Mouse (Mus musculus): ENCODE measurements at regions not wholly inside any gene's neighbourhood (a gene's known extent, or its start where the extent isn't known, plus 50 kb on each side); places are given as distances from the start of the nearest gene placed in this dataset.

DNA sequence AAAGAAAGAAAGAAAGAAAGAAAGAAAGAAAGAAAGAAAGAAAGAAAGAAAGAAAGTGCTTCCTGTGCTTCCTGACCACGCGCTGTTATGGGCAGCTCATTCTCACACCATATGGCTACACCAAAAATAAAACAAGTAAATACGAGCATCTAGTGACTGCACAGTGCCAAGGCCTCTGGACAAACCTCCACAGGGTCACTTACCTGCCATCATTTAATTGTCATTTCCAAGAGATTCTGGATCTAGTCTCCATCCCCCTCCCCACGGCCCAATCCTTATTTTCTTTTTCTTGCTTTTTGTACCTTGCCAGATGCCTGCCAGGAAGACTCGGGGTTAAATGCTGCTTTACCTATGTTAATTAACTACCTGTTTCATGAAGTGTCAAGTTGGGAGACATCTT is 159.8 kb upstream of the 4933402D24Rik start:
- no peaks in the 10 kb centered on the region for H3K4me1 ChIP-seq (ENCODE audit: control insufficient read depth in 2 of 2, insufficient read depth in 2 of 2, low read length in 2 of 2, poor library complexity in 1 of 2)
- H3K4me3 ChIP-seq (ENCODE audit: insufficient read depth in 1 of 2, low read depth in 1 of 2, low read length in 2 of 2, poor library complexity in 1 of 2, severe bottlenecking in 1 of 2): no peak overlapping the region
- H3K9me3 ChIP-seq (ENCODE audit: control insufficient read depth, insufficient read depth, low read depth, low read length): no peaks in the 10 kb centered on the region
- TF ChIP-seq HCFC1 (IDR thresholded peaks at IDR 0.05; ENCODE audit: borderline replicate concordance, insufficient read depth, low read length) (no peak), CHD2 (IDR thresholded peaks at IDR 0.05; ENCODE audit: low read depth, low read length) (no peak), ZC3H11A (IDR thresholded peaks at IDR 0.05; ENCODE audit: borderline replicate concordance, low read depth, low read length) (no peak), MAFK (IDR thresholded peaks at IDR 0.05; ENCODE audit: insufficient read depth, low read depth, low read length) (no peak), ZNF384 (IDR thresholded peaks at IDR 0.05; ENCODE audit: low read depth, low read length) (no peak)
- no peak overlapping the region for H3K9ac ChIP-seq (ENCODE audit: insufficient read depth, low read depth, low read length, poor library complexity, severe bottlenecking)
- H3K27ac ChIP-seq (ENCODE audit: insufficient read depth, low read depth, low read length, poor library complexity, severe bottlenecking): no peak overlapping the region
- no peaks in the 10 kb centered on the region for H3K36me3 ChIP-seq (ENCODE audit: control insufficient read depth, insufficient read depth, low read length, poor library complexity, severe bottlenecking)
- no peak for DNase-seq (ENCODE audit: low read depth, low spot score)
- in situ Hi-C loops (cut with MboI; ENCODE audit: low sequenced_read_pairs in 2 of 2, unreplicated experiment in 2 of 2): no loop called here

DNA sequence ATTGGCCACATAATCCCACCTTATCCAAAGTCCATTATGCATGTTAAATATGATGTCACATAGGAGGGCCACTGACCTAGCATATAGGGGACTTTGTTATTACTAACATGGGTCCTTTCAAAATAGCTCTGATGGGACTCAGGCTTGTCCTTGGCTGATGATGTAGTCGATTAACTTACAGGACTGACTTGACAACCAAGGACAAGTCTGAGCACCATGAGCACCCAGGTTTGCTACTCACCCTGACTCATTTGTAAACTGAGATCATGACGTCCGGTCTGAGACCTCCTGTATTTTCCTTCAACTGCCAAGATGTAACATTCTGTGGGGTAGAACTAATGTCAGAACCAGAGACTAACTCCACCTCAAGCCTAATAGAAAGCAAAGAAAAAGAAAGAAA is 159.3 kb upstream of the 4933402D24Rik start:
- Histone ChIP-seq H3K4me1 (ENCODE audit: control insufficient read depth in 2 of 2, insufficient read depth in 2 of 2, low read length in 2 of 2, poor library complexity in 1 of 2) (no peaks in the 10 kb centered on the region), H3K4me3 (ENCODE audit: insufficient read depth in 1 of 2, low read depth in 1 of 2, low read length in 2 of 2, poor library complexity in 1 of 2, severe bottlenecking in 1 of 2) (no peak overlapping the region), H3K9ac (ENCODE audit: insufficient read depth, low read depth, low read length, poor library complexity, severe bottlenecking) (no peak overlapping the region), H3K9me3 (ENCODE audit: control insufficient read depth, insufficient read depth, low read depth, low read length) (no peaks in the 10 kb centered on the region), H3K27ac (ENCODE audit: insufficient read depth, low read depth, low read length, poor library complexity, severe bottlenecking) (no peak overlapping the region), H3K36me3 (ENCODE audit: control insufficient read depth, insufficient read depth, low read length, poor library complexity, severe bottlenecking) (no peaks in the 10 kb centered on the region)
- DNase-seq (ENCODE audit: low read depth, low spot score): no peak
- TF ChIP-seq HCFC1 (IDR thresholded peaks at IDR 0.05; ENCODE audit: borderline replicate concordance, insufficient read depth, low read length) (no peak), ZNF384 (IDR thresholded peaks at IDR 0.05; ENCODE audit: low read depth, low read length) (no peak), MAFK (IDR thresholded peaks at IDR 0.05; ENCODE audit: insufficient read depth, low read depth, low read length) (no peak), CHD2 (IDR thresholded peaks at IDR 0.05; ENCODE audit: low read depth, low read length) (no peak), ZC3H11A (IDR thresholded peaks at IDR 0.05; ENCODE audit: borderline replicate concordance, low read depth, low read length) (no peak)
- in situ Hi-C loops (cut with MboI; ENCODE audit: low sequenced_read_pairs in 2 of 2, unreplicated experiment in 2 of 2): no loop called here

DNA sequence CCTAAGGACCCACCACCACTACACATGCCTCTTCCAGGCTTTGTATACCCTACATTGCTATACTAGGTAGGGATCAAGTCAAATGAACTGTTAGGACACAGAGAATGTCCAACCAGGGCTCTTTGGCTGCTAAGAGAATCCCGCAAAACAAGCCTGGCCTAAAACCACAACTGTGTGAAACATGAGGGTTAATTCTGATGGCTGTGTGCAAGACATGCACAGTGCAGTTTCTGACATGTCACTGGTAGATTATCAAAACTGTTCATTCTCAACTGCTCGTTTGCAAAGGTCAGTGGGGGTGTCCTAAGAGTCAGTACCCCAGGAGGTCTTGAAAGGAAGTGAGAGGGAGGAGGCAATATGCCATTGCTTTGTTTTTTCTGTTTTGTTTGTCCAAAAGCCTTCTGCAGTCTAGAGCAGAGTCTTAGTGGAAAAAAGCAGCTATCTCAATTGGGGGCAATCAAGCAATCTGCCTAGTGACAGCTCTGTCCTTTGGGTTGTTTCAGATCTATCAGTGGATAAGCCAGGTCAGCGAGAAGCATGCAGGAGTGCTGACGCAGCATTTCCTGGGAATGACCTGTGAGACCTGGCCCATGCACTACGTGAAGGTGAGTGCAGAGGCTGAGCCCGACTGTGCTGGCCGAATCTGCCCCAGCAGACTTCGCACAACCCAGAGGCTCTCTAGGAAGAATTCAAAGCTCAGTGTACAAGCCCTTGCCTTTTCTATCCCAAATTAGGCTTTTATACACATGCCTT is 151.3 kb upstream of the 4933402D24Rik start:
- H3K9me3 ChIP-seq (ENCODE audit: control insufficient read depth, insufficient read depth, low read depth, low read length): no peaks in the 10 kb centered on the region
- H3K36me3 ChIP-seq (ENCODE audit: control insufficient read depth, insufficient read depth, low read length, poor library complexity, severe bottlenecking): no peaks in the 10 kb centered on the region
- in situ Hi-C loops (cut with MboI; ENCODE audit: low sequenced_read_pairs in 2 of 2, unreplicated experiment in 2 of 2): no loop called here
- H3K9ac ChIP-seq (ENCODE audit: insufficient read depth, low read depth, low read length, poor library complexity, severe bottlenecking): no peak overlapping the region
- H3K27ac ChIP-seq (ENCODE audit: insufficient read depth, low read depth, low read length, poor library complexity, severe bottlenecking): no peak overlapping the region
- no peak for DNase-seq (ENCODE audit: low read depth, low spot score)
- TF ChIP-seq ZC3H11A (IDR thresholded peaks at IDR 0.05; ENCODE audit: borderline replicate concordance, low read depth, low read length) (no peak), MAFK (IDR thresholded peaks at IDR 0.05; ENCODE audit: insufficient read depth, low read depth, low read length) (peak; percentile 93)
- H3K4me3 ChIP-seq (ENCODE audit: insufficient read depth in 1 of 2, low read depth in 1 of 2, low read length in 2 of 2, poor library complexity in 1 of 2, severe bottlenecking in 1 of 2): no peak overlapping the region
- no peaks in the 10 kb centered on the region for H3K4me1 ChIP-seq (ENCODE audit: control insufficient read depth in 2 of 2, insufficient read depth in 2 of 2, low read length in 2 of 2, poor library complexity in 1 of 2)

DNA sequence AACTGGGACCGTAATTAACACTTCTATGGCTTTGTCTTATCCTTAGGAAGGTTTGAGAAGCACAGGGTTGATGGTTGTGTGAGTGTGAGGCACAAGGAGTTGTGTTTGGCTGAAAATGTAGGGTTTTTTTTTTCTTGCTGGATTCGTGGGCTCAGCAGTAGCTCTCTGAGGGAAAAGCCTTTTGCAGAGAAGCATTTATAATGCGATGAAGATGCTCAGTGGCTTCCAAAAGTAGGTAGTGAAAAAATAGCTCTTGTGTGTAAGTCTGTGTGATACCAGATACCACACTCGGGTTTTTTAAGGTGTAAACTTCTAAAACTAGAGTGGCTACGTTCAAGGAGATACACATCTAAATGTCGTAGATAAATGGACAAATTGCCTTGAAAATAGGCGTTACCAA is 149.1 kb upstream of the 4933402D24Rik start:
- Histone ChIP-seq H3K36me3 (ENCODE audit: control insufficient read depth, insufficient read depth, low read length, poor library complexity, severe bottlenecking) (no peaks in the 10 kb centered on the region), H3K9ac (ENCODE audit: insufficient read depth, low read depth, low read length, poor library complexity, severe bottlenecking) (no peak overlapping the region), H3K27ac (ENCODE audit: insufficient read depth, low read depth, low read length, poor library complexity, severe bottlenecking) (no peak overlapping the region), H3K9me3 (ENCODE audit: control insufficient read depth, insufficient read depth, low read depth, low read length) (no peaks in the 10 kb centered on the region), H3K4me1 (ENCODE audit: control insufficient read depth in 2 of 2, insufficient read depth in 2 of 2, low read length in 2 of 2, poor library complexity in 1 of 2) (no peaks in the 10 kb centered on the region), H3K4me3 (ENCODE audit: insufficient read depth in 1 of 2, low read depth in 1 of 2, low read length in 2 of 2, poor library complexity in 1 of 2, severe bottlenecking in 1 of 2) (no peak overlapping the region)
- no peak for DNase-seq (ENCODE audit: low read depth, low spot score)
- in situ Hi-C loops (cut with MboI; ENCODE audit: low sequenced_read_pairs in 2 of 2, unreplicated experiment in 2 of 2): no loop called here
- TF ChIP-seq HCFC1 (IDR thresholded peaks at IDR 0.05; ENCODE audit: borderline replicate concordance, insufficient read depth, low read length): no peak
- no peak for TF ChIP-seq ZNF384 (IDR thresholded peaks at IDR 0.05; ENCODE audit: low read depth, low read length)
- no peak for TF ChIP-seq CHD2 (IDR thresholded peaks at IDR 0.05; ENCODE audit: low read depth, low read length)
- TF ChIP-seq ZC3H11A (IDR thresholded peaks at IDR 0.05; ENCODE audit: borderline replicate concordance, low read depth, low read length): no peak
- no peak for TF ChIP-seq MAFK (IDR thresholded peaks at IDR 0.05; ENCODE audit: insufficient read depth, low read depth, low read length)

Measured in ES-E14 (cell line).